Mouse (Mus musculus) lung, embryonic 14.5 days (tissue): Measurements from ENCODE around the gene Rab3ip. TPM values are rescaled to one million over a fixed set of nuclear protein-coding genes. Genes with fewer than 3 reads are reported as not detected.
A peak's percentile ranks its signal among the peaks of the same experiment; 100 is the strongest.

Source experiments
- ATAC-seq: fragments of 200-750 bp; cut with Nextera tagmentation; 2 replicates; pipeline ENCODE4 v1.8.0; 2017; ENCODE audit warnings: mild to moderate bottlenecking, moderate TSS enrichment, moderate library complexity; ENCODE audit not compliant: insufficient read depth
- DNase-seq: peaks from one replicate; pipeline ENCODE4 v3.0.0-alpha.2; 2015
- H3K27ac ChIP-seq: fragments of 300-500 bp; sonication (generic); 2 replicates; pipeline ENCODE4 v1.5.1; 2014; ENCODE audit warnings: low read depth, mild to moderate bottlenecking, moderate library complexity
- H3K27me3 ChIP-seq: fragments of 300-500 bp; sonication (generic); 2 replicates; pipeline ENCODE4 v1.6.1; 2014; ENCODE audit warnings: low read length, control low read depth; ENCODE audit not compliant: insufficient read depth
- H3K36me3 ChIP-seq: fragments of 300-500 bp; sonication (generic); 2 replicates; pipeline ENCODE4 v1.6.1; 2014; ENCODE audit warnings: control low read depth; ENCODE audit not compliant: insufficient read depth
- H3K4me1 ChIP-seq: fragments of 300-500 bp; sonication (generic); 2 replicates; pipeline ENCODE4 v1.6.1; 2014; ENCODE audit warnings: antibody characterized with exemption, control low read depth; ENCODE audit not compliant: insufficient read depth
- H3K4me2 ChIP-seq: fragments of 300-500 bp; sonication (generic); 2 replicates; pipeline ENCODE4 v1.6.1; 2014; ENCODE audit warnings: mild to moderate bottlenecking
- H3K4me3 ChIP-seq: fragments of 300-500 bp; sonication (generic); 2 replicates; pipeline ENCODE4 v1.5.1; 2014; ENCODE audit warnings: low read depth, low read length
- H3K9ac ChIP-seq: fragments of 300-500 bp; sonication (generic); 2 replicates; pipeline ENCODE4 v1.6.1; 2014
- H3K9me3 ChIP-seq: fragments of 300-500 bp; sonication (generic); 2 replicates; pipeline ENCODE4 v1.6.1; 2016; ENCODE audit warnings: low read depth, low read length, control low read depth
- CTCF ChIP-seq: IDR thresholded peaks from 2 replicates; pipeline ENCODE4 v1.5.1; 2016; ENCODE audit warnings: antibody characterized with exemption, low read depth
- WGBS: fragments of 180-500 bp; shearing (Covaris S2); extraction: QIAGEN DNeasy Blood & Tissue Kit; methylation state at CpG from one replicate; pipeline ENCODE4 v1.1.7; 2014; 5-methylcytosine and 5-hydroxymethylcytosine counted together
- polyA plus RNA-seq: library from polyadenylated mRNA; unstranded; fragments of >200 nt; fragmentation: Nextera tagmentation; extraction: Ambion mirVana; gene quantifications from 2 replicates; pipeline ENCODE4 v1.2.1, GENCODE M21; 2014

Gene Rab3ip
- polyA plus RNA-seq, 1 experiment from 2014 or later: 30.1 TPM

DNA sequence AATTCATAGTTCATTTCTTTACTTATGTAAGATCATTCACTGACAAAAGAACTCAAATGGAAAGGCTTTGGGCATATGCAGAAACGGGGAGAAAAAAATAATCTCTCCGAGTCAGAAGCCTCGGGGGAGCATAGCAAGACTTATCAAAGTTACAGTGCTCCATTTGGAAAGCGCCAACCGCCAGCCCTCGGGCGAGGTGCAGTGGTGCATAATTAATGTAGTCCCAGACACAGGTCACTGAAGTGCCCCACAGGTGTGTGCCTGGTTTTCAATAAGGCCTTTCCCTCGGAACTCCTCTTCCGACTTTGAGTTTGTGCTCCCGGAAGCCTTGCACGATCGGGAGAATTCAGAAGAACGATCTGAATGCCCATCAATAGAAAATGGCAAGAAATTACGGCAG, 11.6 kb upstream of the Rab3ip start:
- H3K27me3 ChIP-seq: no peaks in the 10 kb centered on the region
- no peak for ATAC-seq

DNA sequence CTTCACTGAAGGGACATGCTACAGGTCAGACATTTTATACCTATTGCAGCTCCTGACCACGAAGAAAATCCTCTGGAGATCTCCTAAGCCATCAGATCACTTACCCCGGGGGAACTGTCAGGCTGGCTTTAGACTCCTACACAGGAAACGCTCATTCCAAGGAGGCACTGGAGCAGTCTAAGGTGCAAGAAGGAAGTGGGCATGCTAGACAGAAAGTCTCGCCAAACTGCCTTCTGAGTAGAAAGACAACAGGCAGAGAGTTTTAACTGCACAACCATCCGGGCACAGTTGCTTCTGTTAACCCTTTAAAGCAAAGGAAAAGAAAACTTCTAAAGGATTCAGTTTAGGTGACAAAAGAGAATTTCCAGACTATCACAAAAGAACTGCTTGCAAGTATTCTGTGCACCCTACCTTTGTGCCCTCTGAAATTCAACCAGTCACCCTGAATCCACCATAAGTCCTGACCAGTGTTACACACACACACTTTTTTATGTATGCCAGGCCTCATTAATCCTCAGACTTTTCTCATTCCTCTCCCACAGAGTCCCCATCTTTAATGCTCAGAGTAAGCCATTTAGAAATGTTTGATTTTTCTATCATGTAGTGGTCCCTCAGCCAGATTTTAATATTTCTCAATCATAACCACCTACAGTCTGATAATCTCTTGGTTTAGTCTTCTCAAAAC, 7.4 kb upstream of the Rab3ip start:
- Histone ChIP-seq H3K4me3 (no peak overlapping the region), H3K4me2 (no peak overlapping the region), H3K9me3 (no peaks in the 10 kb centered on the region; the same call in 1 of the 2 replicates), H3K27me3 (no peaks in the 10 kb centered on the region), H3K9ac (no peak overlapping the region), H3K4me1 (no peaks in the 10 kb centered on the region), H3K36me3 (no peaks in the 10 kb centered on the region), H3K27ac (no peak overlapping the region)
- DNase-seq: no peak
- no peak for ATAC-seq
- no peak for TF ChIP-seq CTCF
- 46% methylated on average over 5 of the region's 5 CpGs for WGBS

More for the DNA sequence above, 11.6 kb upstream of the Rab3ip start:
- DNase-seq: no peak
- H3K4me3 ChIP-seq: no peak overlapping the region
- H3K9me3 ChIP-seq: no peaks in the 10 kb centered on the region
- no peak overlapping the region for H3K4me2 ChIP-seq
- no peaks in the 10 kb centered on the region for H3K36me3 ChIP-seq
- H3K9ac ChIP-seq: no peak overlapping the region
- WGBS: 76% methylated on average over 14 of the region's 14 CpGs
- no peak for TF ChIP-seq CTCF
- H3K4me1 ChIP-seq: peaks cover 12% of the 10 kb centered on the region
- no peak overlapping the region for H3K27ac ChIP-seq

DNA sequence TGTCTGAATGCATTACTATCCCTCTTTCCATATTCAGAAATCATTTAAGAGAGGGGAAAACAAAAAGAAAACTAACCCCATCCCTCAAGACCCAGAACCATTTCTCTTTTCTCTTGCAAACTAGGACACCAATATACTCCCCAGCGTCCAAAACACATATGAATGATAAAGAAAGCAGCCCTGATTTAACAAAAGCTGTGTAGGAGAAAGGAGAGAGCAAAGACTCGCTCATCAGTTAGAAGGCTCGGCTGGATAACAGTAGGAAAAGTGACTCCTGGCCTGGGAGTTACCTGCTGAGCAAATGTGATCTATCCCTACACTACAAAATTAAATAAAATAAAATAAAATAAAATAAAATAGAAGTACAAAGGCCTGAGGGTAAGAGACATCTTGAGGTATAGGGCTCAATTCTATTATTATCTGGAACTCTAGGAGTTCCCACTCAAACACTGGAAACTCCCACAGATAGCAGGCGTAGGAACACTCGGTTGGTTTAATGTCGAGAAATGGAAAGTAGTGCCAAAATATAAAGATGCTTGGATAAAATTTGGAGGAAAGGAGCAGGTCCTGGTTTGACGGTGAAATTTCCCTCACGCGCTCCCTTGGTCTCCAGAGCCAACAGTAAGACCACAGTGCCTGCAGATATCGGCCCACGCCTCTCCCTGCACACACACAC, 6.1 kb upstream of the Rab3ip start:
- H3K27me3 ChIP-seq: no peaks in the 10 kb centered on the region
- H3K36me3 ChIP-seq: no peaks in the 10 kb centered on the region
- no peak for DNase-seq
- H3K4me3 ChIP-seq: no peak overlapping the region
- WGBS: 91% methylated on average over 11 of the region's 11 CpGs
- ATAC-seq: no peak
- no peak overlapping the region for H3K27ac ChIP-seq
- TF ChIP-seq CTCF: no peak
- H3K9ac ChIP-seq: no peak overlapping the region
- H3K9me3 ChIP-seq: peaks cover 3% of the 10 kb centered on the region; the same call in 1 of the 2 replicates
- H3K4me2 ChIP-seq: no peak overlapping the region
- H3K4me1 ChIP-seq: no peaks in the 10 kb centered on the region

DNA sequence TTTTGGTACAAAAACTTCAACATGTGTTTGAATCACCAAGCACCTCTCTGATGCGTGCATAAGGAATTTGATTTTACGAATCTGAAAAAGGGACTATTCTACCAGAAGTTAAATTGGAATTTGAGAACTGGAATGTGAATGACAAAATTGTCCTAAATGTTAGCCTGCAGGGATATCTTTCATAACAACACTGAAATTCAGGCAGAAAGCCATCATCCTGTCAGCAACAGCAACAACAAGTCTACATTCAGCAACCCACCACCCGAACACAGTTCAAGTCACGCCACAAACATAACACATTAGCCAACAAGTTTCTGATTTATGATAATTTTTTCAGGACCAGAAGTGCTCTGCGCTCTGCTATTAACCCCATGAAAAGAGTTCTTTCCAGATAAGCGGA, 4.6 kb upstream of the Rab3ip start:
- peak; percentile 49 for DNase-seq
- no peaks in the 10 kb centered on the region for H3K27me3 ChIP-seq
- no peak for ATAC-seq
- WGBS: 85% methylated on average over 6 of the region's 6 CpGs
- H3K27ac ChIP-seq: no peak overlapping the region
- TF ChIP-seq CTCF: no peak
- H3K36me3 ChIP-seq: no peaks in the 10 kb centered on the region
- no peaks in the 10 kb centered on the region for H3K4me1 ChIP-seq
- H3K9ac ChIP-seq: no peak overlapping the region
- no peak overlapping the region for H3K4me2 ChIP-seq
- H3K4me3 ChIP-seq: no peak overlapping the region
- peaks cover 3% of the 10 kb centered on the region; the same call in 1 of the 2 replicates for H3K9me3 ChIP-seq

GRCm38 (mm10) chr10:116950886-116951285, 317 bp upstream of the Rab3ip start:
- Histone ChIP-seq H3K4me3 (peak overlapping the region; percentile 82), H3K9ac (0 out of 2 replicates have a peak overlapping the region, but pooled peaks have one; percentile 16), H3K27ac (no peak overlapping the region), H3K4me1 (no peaks in the 10 kb centered on the region), H3K4me2 (peak overlapping the region; percentile 86), H3K27me3 (no peaks in the 10 kb centered on the region), H3K9me3 (peaks cover 3% of the 10 kb centered on the region; the same call in 1 of the 2 replicates), H3K36me3 (no peaks in the 10 kb centered on the region)
- 16% methylated on average over 5 of the region's 5 CpGs for WGBS
- no peak for TF ChIP-seq CTCF
- peak; percentile 6; the same call in 1 of the 2 replicates for ATAC-seq
- DNase-seq: peak; percentile 32

DNA sequence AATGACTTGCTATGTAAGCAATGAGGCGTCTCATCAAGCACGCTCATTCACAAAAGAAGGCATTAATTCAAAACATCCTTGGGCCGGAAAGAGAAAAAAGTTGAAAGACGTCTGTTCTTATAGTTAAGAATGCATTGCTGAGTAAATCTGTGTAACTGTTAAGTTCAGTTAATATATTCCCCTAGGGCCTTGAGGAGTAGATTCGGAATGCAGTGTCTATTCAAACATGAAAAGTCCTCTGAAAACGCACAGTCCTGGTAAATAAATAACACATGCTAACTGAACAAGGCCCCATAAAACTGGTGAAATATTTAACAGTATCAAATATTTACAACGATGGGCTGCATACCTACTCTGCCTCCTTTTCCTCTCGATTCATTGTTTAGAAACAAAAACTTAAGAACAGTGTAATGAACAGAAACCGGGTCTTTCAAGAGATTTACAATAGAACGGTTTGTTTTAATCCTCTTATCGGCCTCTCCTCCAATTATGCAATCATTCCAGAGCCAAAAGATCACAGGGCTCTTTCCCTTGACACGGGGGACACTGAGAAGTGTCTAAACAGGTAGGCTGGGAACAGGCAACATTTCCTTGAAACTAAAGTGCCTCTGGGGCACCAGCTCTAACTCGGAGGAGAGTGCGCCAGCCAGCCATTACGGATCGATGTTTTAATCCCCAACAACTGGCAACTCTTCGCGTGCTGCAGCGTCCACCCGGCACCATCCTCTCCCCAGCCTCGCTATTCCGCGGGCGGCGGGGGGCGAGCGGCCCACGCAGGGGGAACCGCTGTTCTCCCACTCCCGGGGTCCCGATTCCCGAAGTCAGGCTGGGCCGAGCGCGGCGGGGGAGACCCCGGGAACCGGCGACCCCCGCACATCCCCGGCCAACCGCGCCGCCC, 1.2 kb downstream of the Rab3ip start:
- H3K27ac ChIP-seq: peak overlapping the region; percentile 85
- no peak for TF ChIP-seq CTCF
- peaks cover 3% of the 10 kb centered on the region; the same call in 1 of the 2 replicates for H3K9me3 ChIP-seq
- H3K4me3 ChIP-seq: peak overlapping the region; percentile 82
- no peaks in the 10 kb centered on the region for H3K27me3 ChIP-seq
- peak overlapping the region; percentile 86 for H3K4me2 ChIP-seq
- no peaks in the 10 kb centered on the region for H3K4me1 ChIP-seq
- no peaks in the 10 kb centered on the region for H3K36me3 ChIP-seq
- DNase-seq (peak; percentile 47), ATAC-seq (peak; percentile 16)
- 1% methylated on average over 44 of the region's 44 CpGs for WGBS
- H3K9ac ChIP-seq: peak overlapping the region; percentile 74
